Mouse (Mus musculus): Measurements from ENCODE around the gene Slc26a8.
A peak's percentile ranks its signal among the peaks of the same experiment; 100 is the strongest.

Gene Slc26a8

GRCm38 (mm10) chr17:28600780-28601179 lies 89.3 kb downstream of the Slc26a8 start:
- DNase-seq (ENCODE audit: low read depth in 2 of 2, low spot score in 2 of 2) = no peak

- peak in 1 of 2 experiments; percentile 22 for DNase-seq (ENCODE audit: low read depth in 2 of 2, low spot score in 2 of 2)
Observed at GRCm38 (mm10) chr17:28593965-28594364, 96.1 kb downstream of the Slc26a8 start.

- peak; percentile 76 to 86 for DNase-seq (ENCODE audit: low read depth in 2 of 2, low spot score in 2 of 2)
Observed at GRCm38 (mm10) chr17:28592998-28593397, 97.0 kb downstream of the Slc26a8 start.

- no peak for DNase-seq (ENCODE audit: low read depth in 2 of 2, low spot score in 2 of 2)
Observed at GRCm38 (mm10) chr17:28591476-28591875, 98.6 kb downstream of the Slc26a8 start.

GRCm38 (mm10) chr17:28590596-28590995 lies 99.4 kb downstream of the Slc26a8 start:
- no peak for DNase-seq (ENCODE audit: low read depth in 2 of 2, low spot score in 2 of 2)

GRCm38 (mm10) chr17:28588591-28588990 lies 101.4 kb downstream of the Slc26a8 start:
- no peak for DNase-seq (ENCODE audit: low read depth in 2 of 2, low spot score in 2 of 2)

All from CD8-positive naive resting alpha-beta T cell, adult 2 months (primary cell).